Comparison of ENCODE assay signal across 11 mouse cellular contexts in the genomic region with DNA sequence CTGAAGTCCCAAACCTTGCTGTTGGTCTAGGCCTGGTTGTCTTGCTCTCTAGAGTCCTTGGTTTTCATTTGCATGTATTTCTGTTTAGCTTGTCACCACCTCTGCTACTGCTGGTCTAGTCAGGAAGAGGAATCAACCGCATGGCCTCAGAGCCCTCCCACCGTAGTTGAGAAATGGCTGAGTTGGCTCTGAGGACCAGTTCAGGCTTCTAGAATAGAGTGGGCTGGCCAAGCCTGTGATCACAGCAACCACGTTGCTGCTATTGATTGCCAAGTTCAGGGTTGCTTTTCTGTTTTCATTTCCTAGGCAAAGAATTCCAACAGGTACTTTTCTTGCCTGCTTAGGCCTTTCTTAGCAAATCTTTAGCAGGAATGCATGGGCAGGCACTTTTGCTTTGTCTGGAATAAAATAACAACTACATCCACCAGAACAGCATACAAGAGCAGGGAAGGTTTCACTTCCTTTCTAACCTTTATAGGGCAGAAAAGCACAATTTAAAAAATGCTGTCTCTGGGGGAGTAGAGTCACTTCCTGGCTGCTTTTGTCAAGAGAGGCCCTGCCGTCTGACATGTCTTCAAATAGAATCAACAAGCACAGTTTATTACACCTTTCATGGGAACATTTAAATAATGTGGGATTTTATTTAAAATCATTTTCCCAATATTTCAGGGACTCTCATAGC. TPM values are rescaled to one million over a fixed set of nuclear protein-coding genes. Genes with fewer than 3 reads are reported as not detected.
DNase-seq lines count a peak whose midpoint lies in the region; ATAC-seq lines count a peak whose summit lies in the region.
"Had no signal": no experiment of that assay in that cellular context is flagged by ENCODE, and none has a peak within 500 bp of the region (broad histone marks: within the 10 kb centered on the region; RNA-seq: fewer than 3 reads in every experiment).

No protein-coding gene starts in this region.

- H3K36me3 ChIP-seq in splenic B cell, adult 2 months (ENCODE audit: control insufficient read depth, insufficient read depth, low read length, poor library complexity, severe bottlenecking), result no peaks in the 10 kb centered on the region
- H3K36me3 ChIP-seq: intestine, embryonic 15.5 days; limb, embryonic 12.5 days; neural tube, embryonic 12.5 days had no signal

- peak; percentile 67 for ATAC-seq in activated CD4-positive, CD25-positive, alpha-beta regulatory T cell, adult 4 months
- peak; percentile 93 to 98 for ATAC-seq in hematopoietic stem cell, adult 5-6 weeks (replicated peaks in 1 of 2; ENCODE audit: insufficient read depth in 1 of 2, low FRiP score in 2 of 2, low TSS enrichment in 1 of 2, low read depth in 1 of 2, poor library complexity in 2 of 2, severe bottlenecking in 2 of 2)
- ATAC-seq: intestine, embryonic 15.5 days had no signal

- DNase-seq in kidney, adult 9 months, result peak; percentile 8
- DNase-seq in kidney, adult 18-20 months, result no peak
- peak; percentile 73 for DNase-seq in splenic B cell, adult 2 months (ENCODE audit: low read depth, low spot score)
- no peak for DNase-seq in cerebellum, postnatal 4 days (ENCODE audit: low spot score in 2 of 2)
- DNase-seq in MN1 (ENCODE audit: low spot score), result no peak
- DNase-seq in cerebellum, adult 9-10 months, result no peak

- no peaks in the 10 kb centered on the region for H3K27me3 ChIP-seq in splenic B cell, adult 2 months (ENCODE audit: control insufficient read depth, insufficient read depth, low read length, poor library complexity, severe bottlenecking)
- H3K27me3 ChIP-seq: intestine, embryonic 15.5 days had no signal

RNA-seq across cellular contexts. Expression of a gene that starts 29.0 kb away (rescaled TPM):
- polyA plus RNA-seq in activated CD4-positive, CD25-positive, alpha-beta regulatory T cell, adult 4 months (2017; shearing (Covaris generic)), result over 10,000 TPM; 15,449 to 15,725 TPM
- total RNA-seq in hematopoietic stem cell, adult 5-6 weeks (2017), result 644 and 1,558 TPM in 2 replicates

Comparison
In these comparisons a context has a peak if more than half of its experiments do, and no peak if none do; other contexts are left out.
1. DNase-seq: peak in kidney, adult 9 months (single experiment) and splenic B cell, adult 2 months (single experiment); none in kidney, adult 18-20 months (single experiment), cerebellum, postnatal 4 days (0 of 2), MN1 (single experiment) and cerebellum, adult 9-10 months (single experiment).